Mouse (Mus musculus): ENCODE results near the gene Gm17018.

The Gm17018 gene

GRCm38 (mm10) chr19:45592916-45593315 is 32.5 kb downstream of the Gm17018 start:
- no peak for DNase-seq

DNA sequence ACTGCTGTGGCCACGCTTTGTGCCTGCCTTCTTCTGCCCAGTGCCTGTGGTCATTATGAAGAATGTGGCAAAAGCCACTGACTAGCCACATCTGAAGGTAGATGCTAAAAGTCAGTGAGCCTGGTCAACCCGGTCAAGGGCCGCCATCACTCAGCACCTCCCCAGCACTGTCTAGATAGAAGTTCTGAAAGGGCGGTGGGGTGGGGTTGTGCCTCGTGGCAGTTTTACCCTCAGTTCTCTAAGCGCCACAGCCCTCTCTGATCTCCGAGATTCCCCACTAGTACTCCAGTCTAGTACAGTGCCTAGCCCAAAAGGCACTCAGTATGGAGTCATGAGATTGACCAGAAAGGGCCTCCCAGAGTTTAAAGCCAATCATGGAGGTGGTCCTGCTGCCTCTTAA is 33.7 kb downstream of the Gm17018 start:
- DNase-seq: no peak

- DNase-seq: no peak
These were observed 35.1 kb downstream of the Gm17018 start for GRCm38 (mm10) chr19:45595481-45595880.

GRCm38 (mm10) chr19:45596019-45596418 is 35.6 kb downstream of the Gm17018 start:
- DNase-seq: peak; percentile 54

GRCm38 (mm10) chr19:45596434-45596833 is 36.0 kb downstream of the Gm17018 start:
- peak; percentile 22 for DNase-seq

DNA sequence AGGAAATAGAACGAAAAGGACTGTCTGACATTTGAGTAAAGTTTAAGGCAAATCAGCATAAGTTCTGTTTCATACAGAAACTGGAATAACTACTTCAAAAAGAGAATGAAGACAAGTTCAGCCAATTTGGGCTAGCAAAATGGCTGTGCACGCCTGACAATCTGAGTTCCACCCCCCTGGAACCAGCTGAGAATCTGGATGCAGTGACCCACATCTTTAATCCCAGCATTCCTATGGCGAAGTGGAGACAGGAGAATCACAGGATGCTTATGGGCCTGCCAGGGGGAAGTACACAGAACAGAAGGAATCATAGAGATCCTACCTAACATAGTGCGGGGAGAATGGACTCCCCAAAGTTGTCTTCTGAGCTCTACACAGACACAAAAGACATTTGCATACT is 36.7 kb downstream of the Gm17018 start:
- no peak for DNase-seq

GRCm38 (mm10) chr19:45602606-45603005 is 42.2 kb downstream of the Gm17018 start:
- DNase-seq: no peak

- DNase-seq: no peak
These were observed 46.3 kb downstream of the Gm17018 start for GRCm38 (mm10) chr19:45606701-45607100.

DNA sequence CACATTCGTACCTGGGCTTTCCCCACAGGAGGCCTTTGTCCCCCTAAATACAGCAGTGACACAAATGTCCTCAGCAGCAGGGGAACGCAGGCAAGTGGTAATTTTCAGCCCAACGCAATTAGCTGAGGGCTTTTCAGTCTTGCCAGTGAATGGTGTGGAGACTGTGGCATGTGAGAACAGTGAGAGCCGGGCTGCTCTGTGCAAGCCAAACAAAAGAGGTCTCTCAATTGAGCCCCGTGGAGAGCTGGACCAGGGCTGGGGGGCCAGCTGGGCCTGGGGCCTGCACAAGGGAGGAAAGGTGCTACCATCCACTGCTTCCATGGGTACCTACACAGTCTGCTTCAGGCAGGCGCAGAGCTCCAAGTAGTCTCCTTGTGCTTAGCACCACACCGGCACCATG is 47.1 kb downstream of the Gm17018 start:
- DNase-seq: peak; percentile 33

DNA sequence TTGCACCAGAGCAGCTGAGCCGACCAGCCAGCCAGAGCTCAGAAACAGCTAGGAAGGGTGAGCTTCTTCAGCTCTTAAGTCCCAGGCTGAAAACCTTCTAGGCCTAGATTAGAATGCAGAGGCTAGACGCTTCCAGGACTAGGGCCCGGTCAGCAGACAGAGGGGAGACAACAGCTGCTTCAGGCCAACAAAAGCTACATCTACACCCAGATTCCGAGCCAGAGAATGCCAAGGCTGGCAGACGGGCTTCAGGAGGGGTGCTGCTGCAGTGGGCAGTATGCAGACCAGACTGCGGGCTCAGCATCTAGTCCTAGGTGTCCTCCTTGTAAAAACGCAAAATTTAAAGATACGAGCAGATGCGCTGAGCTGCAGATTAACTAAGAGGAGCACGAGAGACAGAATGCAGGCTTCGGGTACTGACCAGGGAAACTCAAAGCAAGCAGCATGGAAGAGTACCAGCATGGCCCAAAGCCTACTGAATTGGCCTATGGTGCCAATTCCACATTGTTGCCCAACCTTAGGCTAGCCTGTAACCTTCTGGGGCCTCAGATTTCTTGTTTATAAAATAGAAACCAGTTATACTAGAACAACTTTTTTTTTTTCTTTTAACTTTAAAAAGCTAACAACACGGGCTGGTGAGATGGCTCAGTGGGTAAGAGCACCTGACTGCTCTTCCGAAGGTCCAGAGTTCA is 48.4 kb downstream of the Gm17018 start:
- no peak for DNase-seq

GRCm38 (mm10) chr19:45610823-45611222 is 50.4 kb downstream of the Gm17018 start:
- DNase-seq: no peak

DNA sequence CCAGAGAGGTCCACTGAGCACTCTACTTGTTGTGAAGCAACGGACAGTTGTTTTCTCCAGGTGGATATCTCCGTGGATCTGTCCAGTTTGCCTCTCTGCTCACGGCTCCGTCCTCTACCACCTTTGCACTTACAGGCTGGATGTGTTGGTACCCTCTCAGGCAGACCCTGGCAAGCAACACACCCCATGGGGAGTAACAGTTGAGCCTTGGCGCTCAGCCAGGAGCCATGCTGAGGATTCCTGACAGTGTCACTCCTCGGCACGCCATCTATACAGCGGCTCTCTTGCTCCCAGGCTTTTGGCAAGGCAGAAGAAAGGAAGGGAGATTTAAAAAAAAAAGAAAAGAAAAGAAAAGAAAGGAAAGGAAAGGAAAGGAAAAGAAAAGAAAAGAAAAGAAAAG is 54.0 kb downstream of the Gm17018 start:
- DNase-seq: no peak

DNA sequence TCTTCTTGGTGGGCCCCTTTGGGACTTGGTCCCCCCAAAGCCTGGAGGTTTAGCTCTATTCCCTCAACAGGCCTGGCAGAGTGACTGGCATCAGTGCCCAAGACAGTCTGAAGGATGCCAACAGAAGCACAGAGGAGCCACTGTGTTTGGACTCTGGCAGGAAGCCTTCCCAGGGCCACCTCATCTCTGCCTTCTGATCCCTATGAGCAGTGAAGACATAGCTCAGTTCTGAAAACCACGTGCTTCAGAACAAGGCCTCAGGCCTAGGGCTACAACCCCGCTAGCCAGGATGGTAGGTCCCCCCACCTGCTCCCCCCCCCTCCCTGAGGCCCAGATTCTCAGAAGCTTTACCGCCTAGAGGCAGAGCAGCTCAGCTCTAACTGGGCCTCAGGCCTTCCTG is 54.5 kb downstream of the Gm17018 start:
- no peak for DNase-seq

DNA sequence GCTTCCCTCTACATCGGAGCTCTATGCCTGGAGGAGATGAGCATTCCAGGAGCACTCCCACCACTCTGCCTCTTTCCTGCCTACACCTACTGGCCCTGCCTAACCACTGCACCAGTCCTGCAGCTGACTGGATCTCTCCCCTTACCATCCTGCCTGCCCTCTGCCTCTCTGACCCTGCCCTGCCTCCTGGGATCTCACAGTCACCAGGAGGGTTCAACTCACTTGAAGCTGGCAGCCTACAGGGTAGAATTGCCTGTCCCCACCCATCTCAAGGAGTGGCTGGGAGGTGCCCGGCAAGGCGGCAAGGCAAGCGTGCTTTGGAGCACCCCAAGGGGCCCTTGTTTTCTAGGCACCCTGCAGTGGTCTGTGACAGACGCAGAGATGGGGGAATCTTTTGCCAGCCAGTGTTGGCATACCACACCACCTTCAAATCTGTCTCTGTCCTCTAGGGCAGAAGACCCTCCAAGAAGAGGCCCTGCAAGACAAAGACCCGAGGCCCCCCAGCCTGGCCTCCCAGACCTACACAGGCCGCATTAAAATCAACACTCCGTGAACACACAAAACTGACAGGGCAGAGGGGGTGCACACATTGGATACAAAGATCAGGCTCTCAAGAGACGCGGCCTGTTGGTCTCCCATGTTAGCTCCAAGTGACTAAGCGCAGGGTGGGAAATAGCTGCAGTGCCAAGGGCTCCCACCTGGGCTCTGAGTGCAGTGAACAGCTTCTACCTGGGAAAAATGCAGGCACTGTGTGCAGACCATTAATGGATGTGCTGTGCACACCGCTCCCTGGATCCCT is 55.2 kb downstream of the Gm17018 start:
- DNase-seq: peak; percentile 23

GRCm38 (mm10) chr19:45616214-45616518 is 55.8 kb downstream of the Gm17018 start:
- DNase-seq: no peak

DNA sequence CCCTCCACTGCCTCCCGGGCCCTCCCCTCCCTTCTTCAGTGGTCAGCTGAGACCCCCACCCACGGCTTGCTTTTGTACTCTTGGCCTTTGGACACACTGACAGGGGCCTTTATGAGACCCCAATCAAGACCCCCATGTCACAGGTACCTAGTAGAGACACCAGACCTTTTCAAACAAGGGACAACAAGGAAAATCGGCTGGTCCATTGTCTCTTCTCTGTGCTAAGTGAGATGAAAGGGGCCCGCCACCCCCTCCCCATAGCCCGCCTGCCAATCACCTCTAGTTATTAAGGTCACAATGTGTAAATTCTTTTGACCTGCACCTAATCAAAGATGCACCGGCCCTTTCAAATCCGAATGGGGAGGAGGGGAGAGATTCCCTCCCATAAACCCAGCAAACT is 56.3 kb downstream of the Gm17018 start:
- DNase-seq: no peak

DNA sequence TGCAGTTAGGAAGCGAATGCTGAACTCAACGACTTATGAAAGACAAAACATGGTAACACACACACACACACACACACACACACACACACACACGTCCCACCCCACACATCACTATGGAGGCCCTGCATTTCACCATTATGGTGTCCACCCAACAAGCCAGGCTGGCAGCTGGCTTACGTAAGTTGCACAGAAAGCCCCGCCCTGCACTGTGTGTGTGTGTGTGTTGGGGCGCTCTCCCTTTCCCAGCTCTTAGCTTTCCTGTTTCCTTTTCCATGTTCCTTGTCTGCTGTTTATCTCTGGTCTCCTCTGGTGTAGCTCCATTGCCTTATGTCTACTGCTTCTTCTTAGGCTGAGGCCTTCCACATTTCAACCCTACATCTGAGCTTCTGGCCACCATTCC is 57.8 kb downstream of the Gm17018 start:
- no peak for DNase-seq

DNA sequence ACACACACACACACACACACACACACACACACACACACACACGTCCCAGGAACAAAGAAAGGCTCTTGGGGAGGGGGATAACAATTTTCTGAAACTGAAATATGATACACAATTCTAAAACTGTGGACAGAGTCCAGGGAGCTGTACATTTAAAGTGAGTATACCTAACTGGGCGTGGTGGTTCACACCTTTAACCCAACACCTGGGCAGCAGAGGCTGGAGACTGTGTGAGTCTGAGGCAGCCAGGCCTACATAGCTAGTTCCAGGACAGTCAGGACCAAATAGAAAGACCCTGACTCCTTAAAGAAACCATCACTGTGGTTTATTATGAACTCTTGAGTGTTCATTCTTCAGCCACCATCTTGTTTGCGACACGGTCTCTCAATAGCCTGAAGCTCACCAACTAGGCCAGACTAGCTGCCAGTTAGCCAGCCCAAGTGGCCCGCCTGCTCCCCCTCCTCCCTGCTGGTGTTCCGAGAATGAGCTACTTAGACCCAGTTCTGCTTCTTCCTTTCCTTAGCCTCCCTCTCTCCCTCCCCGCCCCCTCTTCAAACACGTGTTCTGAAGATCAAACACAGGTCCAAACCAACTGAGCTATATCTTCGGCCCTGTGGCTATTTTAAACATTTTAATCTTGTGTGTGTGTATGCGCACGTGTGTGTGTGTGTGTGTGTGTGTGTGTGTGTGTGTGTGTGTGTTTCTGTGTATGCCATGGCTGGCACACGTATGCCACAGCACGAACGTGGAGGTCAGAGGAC is 59.5 kb downstream of the Gm17018 start:
- no peak for DNase-seq

- DNase-seq: no peak
These were observed 60.6 kb downstream of the Gm17018 start for GRCm38 (mm10) chr19:45621061-45621460.

DNA sequence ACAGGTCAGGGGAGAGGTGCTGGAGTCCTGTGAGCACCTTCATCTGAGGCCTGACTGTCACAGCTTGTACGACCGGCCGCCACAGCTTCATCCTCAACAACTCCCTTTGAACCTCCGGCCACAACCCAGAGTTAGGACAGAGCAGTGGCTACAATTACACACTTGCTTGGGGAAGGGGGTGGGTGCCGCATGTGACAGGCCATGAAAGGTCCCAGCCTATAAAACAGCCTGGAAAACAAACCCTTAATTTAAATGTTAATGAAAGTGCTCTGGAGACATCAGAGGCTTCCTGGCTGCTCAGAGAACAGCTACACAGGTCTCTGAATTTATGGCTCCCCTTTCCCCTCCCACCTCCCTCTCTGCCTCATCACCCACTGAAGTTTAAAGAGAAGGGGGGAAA is 61.7 kb downstream of the Gm17018 start:
- DNase-seq: no peak

- no peak for DNase-seq
These were observed 63.3 kb downstream of the Gm17018 start for GRCm38 (mm10) chr19:45623710-45624109.

DNA sequence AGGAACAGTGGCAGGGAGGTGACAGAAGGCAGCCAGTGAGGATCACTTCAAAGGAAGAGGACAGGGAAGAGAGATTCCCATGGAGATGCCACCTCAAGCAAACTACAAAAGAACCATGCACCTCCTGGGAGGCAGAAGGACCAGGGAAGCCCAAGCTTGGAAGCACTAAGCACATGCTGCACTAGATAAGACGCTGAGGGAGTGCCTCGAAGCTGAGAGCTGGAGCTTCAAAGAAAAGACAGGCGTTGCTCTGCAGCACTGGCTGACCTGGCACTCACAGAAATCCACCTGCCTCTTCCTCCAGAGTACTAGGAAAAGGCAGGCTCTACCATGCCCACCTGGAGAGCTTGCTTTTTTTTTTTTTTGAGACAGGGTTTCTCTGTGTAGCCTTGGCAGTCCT is 66.6 kb downstream of the Gm17018 start:
- no peak for DNase-seq

- no peak for DNase-seq
These were observed 68.2 kb downstream of the Gm17018 start for GRCm38 (mm10) chr19:45628649-45629048.

- no peak for DNase-seq
These were observed 68.8 kb downstream of the Gm17018 start for GRCm38 (mm10) chr19:45629219-45629618.
